Mouse (Mus musculus) frontal cortex, adult (tissue): ENCODE measurements around the gene Sprr2a1.
"Not testable (repeated sequence)": the region's sequence is repeated elsewhere in the genome, so short reads cannot be mapped to it uniquely, and the experiment has no call there.

Experiments
- ATAC-seq: cut with Nextera tagmentation; 2 replicates; pipeline ENCODE4 v1.9.2; 2017; ENCODE audit warnings: mild to moderate bottlenecking, moderate library complexity, mixed read lengths; ENCODE audit not compliant: low TSS enrichment

Sprr2a1 gene

GRCm38 (mm10) chr3:92215569-92215968 lies at the start of gene Sprr2a1, which contains the start of gene Sprr2a2:
TSS of gene Sprr2a1 (plus strand) at chr3:92215799.
TSS of gene Sprr2a2 (plus strand) at chr3:92215920.
- not testable (repeated sequence) for ATAC-seq

- ATAC-seq: no peak
Observed at GRCm38 (mm10) chr3:92169847-92170246, 45.8 kb upstream of the Sprr2a1 start.

GRCm38 (mm10) chr3:92176880-92177279 lies 38.7 kb upstream of the Sprr2a1 start:
- ATAC-seq: no peak

GRCm38 (mm10) chr3:92195512-92196200 lies 19.9 kb upstream of the Sprr2a1 start:
- no peak for ATAC-seq

DNA sequence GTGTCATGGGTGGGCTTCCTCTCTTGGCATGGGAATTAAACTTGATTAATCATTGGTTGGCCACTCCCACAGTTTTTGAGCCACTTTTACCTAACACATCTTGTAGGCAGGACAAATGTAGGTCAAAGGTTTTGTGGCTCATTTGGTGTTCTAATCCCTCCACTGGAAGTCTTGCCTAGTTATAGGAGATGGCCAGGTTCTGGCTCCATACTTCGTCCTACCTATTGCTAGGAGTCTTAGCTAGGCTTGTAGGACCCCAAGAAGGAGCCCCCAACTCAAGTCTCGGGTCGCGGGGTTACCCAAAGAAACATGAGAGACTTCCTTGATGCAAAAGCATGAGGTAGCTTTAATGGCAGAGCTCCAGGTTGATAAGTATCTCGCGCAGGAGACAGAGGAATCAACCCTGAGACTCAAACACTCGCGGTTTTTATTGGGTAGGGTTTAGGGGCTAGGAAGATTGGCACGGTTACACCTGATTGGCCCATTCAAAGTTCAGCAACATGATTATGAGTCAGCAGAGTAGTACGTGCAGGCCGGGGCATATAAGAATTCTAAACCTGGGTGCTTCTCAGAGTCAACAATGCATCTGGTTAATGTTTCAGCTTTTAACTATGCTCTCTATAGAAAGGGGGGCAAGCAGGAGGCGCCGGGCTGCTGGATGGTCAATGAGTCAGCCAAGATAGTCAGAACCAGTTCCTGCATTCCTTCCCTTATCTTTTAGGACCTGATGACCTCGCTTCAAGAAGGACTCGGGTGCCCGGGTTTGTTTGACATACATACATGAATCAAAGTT lies 4.3 kb upstream of the Sprr2a1 start:
- ATAC-seq: not testable (repeated sequence)

DNA sequence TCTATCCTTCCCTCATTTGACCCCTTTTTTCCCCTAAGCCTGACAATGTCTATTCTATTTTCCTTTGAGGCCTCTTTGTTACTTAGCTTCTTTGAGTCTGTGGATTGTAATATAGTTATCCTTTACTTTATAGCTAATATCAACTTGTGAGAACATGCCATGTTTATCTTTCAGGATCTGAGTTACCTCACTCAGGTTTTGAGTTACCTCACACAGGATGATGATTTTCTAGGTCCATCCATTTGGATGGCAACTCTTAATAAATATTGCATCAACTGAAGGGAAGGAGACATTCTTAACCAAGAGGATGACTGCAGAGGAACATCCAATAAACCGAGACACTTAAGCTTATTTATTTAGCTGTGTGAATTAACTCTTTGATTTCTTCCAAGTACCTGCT lies 3.5 kb upstream of the Sprr2a1 start:
- not testable (repeated sequence) for ATAC-seq

DNA sequence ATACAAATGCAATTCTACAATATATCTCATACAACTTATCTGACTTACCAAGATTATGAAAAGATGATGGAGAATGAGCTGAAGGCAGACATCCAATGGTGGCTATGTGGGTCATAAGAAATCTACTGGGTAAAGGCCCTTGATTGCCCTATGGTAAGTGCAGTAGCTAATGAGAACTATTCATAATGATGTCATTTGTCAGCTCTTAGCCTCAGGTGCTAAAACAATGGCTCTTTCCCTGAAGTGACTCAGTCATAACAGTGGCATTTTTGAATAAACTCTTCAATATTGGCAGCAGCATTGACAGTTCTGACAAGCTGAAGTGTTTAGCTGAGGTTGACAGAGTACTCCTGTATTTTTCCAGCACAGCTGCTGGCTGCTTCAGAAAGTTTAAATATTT lies 1.9 kb upstream of the Sprr2a1 start:
- not testable (repeated sequence) for ATAC-seq

GRCm38 (mm10) chr3:92219031-92219430 lies 3.4 kb downstream of the Sprr2a1 start:
- ATAC-seq: not testable (repeated sequence)

DNA sequence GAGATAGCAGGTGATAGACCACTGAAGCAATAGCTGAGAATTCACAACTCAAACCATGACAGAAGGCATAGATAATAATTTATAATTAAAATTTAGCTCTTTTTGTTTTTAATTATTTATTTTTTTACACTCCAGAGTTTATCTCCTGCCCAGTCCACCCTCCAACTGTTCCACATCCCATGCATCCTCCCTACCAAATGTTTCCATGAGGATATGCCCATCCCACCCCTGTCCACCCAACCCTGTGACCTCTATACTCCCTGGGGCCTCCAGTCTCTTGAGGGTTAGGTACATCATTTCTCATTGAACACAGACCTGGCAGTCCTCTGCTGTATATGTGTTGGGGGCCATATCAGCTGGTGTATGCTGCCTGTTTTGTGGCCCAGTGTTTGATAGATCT lies 8.1 kb downstream of the Sprr2a1 start:
- ATAC-seq: not testable (repeated sequence)

GRCm38 (mm10) chr3:92227410-92227809 lies 11.8 kb downstream of the Sprr2a1 start:
- ATAC-seq: not testable (repeated sequence)

DNA sequence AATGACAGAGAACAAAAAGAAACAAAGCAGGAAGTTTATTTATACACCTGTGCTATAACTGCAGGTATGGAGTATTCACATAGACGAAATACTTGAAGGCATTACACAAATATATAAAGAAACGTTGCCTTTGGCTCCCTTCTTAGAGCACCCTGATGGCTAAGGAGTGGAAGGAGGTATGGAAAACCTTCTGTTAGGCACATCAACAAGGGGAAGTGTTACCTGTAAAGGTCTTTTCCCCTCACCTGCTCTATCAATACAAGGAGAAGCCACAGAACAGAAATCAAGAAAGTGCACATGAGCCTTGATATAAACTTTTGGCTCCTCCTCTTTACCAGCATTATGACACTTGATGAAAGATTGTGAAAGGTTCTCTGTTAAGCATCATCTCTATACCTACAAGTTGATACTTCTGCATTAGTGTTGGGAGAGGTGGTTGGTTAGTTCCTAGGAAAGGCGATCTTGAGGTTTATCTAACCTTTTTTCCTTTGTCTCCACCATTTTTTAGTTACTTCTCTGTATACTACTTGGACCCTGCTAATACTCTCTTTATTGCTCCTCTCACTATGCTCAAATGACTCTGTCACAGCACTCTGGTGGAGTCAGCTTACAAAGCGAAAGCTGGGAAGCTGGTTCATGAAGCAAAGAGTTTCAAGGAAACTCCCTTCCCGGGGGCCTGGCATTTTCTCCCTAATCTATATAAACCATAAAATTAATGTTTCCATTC lies 21.0 kb downstream of the Sprr2a1 start:
- ATAC-seq: not testable (repeated sequence)

DNA sequence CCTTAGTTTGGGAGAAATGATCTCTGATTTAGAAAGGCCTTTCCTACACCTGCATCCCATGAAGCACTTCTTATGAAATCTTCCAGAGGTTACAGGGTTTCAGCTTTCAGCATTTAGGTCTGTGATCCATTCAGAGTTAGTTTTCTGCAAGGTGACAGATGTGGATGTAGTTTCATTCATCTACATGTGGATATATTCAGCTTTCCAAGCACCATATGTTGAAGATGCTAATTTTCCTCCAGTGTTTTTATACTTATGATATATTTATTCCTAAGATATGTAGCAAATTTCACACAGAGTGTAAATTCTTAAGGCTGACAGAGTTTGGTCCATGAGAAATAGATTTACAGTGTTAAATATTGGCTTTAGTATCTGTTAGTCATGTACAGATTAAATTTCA lies 23.1 kb downstream of the Sprr2a1 start:
- ATAC-seq: peak; percentile 67

DNA sequence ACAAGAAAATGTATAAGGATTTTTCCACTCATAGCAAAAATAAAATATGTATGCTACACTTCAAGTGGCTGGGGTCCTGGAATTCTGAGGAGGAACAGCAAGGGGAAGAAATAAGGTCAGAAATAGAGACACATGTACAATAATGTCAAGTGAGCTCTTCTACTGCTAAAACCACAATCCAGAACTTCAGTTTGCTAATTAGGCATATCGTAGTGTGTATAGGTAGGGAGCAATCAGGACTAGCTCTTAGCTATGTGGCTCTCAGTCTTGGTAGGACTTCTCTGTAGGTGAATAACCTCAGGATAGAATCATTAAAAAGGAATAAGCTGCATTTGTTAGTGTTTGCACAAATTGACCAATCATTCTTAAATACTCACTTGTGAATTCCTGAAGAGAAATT lies 23.6 kb downstream of the Sprr2a1 start:
- ATAC-seq: not testable (repeated sequence)

DNA sequence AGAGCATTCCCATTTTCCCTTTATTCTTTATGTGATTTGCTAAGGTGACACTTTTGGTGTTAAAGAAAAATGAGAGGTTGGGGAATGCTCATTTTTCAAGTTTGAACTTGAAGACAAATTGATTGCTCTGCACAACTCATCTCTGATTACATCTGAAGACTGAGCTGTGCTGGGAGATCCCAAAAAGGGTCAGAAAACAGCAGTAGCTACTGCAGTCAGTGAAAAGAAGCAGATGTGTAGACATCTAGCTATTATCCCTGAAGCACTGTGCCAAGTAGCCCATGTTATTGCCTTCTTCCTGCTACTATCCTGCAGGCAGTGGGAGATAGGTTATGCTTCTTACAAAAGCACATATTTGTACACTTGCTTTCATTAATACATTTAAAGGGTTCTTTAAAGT lies 29.2 kb downstream of the Sprr2a1 start:
- peak; percentile 81 for ATAC-seq

- ATAC-seq: not testable (repeated sequence)
Observed at GRCm38 (mm10) chr3:92246245-92246644, 30.6 kb downstream of the Sprr2a1 start.

GRCm38 (mm10) chr3:92248494-92248893 lies 32.9 kb downstream of the Sprr2a1 start:
- ATAC-seq: peak; percentile 41; the same call in 1 of the 2 replicates

- not testable (repeated sequence) for ATAC-seq
Observed at GRCm38 (mm10) chr3:92250450-92250849, 34.9 kb downstream of the Sprr2a1 start.

- ATAC-seq: not testable (repeated sequence)
Observed at GRCm38 (mm10) chr3:92253860-92254259, 38.3 kb downstream of the Sprr2a1 start.

GRCm38 (mm10) chr3:92258526-92258925 lies 42.9 kb downstream of the Sprr2a1 start:
- ATAC-seq: not testable (repeated sequence)

DNA sequence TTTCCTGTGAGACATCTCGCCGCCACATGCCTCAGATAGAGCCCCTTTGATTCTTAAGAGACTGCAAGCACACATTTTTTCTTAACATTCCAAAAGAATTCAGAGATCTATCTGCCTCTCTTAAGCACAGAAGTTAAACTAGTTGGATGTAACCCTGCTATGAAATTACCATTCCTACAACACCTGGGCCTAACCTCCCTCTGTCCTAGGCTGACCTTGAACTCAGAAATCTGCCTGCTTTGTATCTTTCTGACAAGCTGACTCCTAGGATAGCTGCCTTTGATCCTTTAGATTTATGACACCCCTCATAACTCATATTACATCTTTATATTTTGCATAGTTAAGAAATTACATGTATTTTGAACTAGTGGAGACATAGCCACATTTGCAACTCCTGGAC lies 47.9 kb downstream of the Sprr2a1 start:
- not testable (repeated sequence) for ATAC-seq
